Mouse (Mus musculus) forebrain, embryonic 13.5 days (tissue): ENCODE results near the gene Ccdc71. TPM values are rescaled to one million over a fixed set of nuclear protein-coding genes. Genes with fewer than 3 reads are reported as not detected.

Experiments used
- ATAC-seq: fragments of 200-750 bp; cut with Nextera tagmentation; 2 replicates; pipeline ENCODE4 v1.8.0; 2017
- H3K27ac ChIP-seq: fragments of 300-500 bp; sonication (generic); 2 replicates; pipeline ENCODE4 v1.5.1; 2015; ENCODE audit warnings: inconsistent platforms, mild to moderate bottlenecking, moderate library complexity
- H3K27me3 ChIP-seq: fragments of 300-500 bp; sonication (generic); 2 replicates; pipeline ENCODE4 v1.6.1; 2015; ENCODE audit warnings: mild to moderate bottlenecking, inconsistent platforms
- H3K36me3 ChIP-seq: fragments of 300-500 bp; sonication (generic); 2 replicates; pipeline ENCODE4 v1.6.1; 2015; ENCODE audit warnings: mild to moderate bottlenecking, inconsistent platforms; ENCODE audit not compliant: poor library complexity, severe bottlenecking
- H3K4me1 ChIP-seq: fragments of 300-500 bp; sonication (generic); 2 replicates; pipeline ENCODE4 v1.6.1; 2015; ENCODE audit warnings: inconsistent platforms
- H3K4me2 ChIP-seq: fragments of 300-500 bp; sonication (generic); 2 replicates; pipeline ENCODE4 v1.6.1; 2015; ENCODE audit warnings: inconsistent platforms, mild to moderate bottlenecking, moderate library complexity
- H3K4me3 ChIP-seq: fragments of 300-500 bp; sonication (generic); 2 replicates; pipeline ENCODE4 v1.5.1; 2015; ENCODE audit warnings: mild to moderate bottlenecking, inconsistent platforms
- H3K9ac ChIP-seq: fragments of 300-500 bp; sonication (generic); 2 replicates; pipeline ENCODE4 v1.6.1; 2015; ENCODE audit warnings: mild to moderate bottlenecking, inconsistent platforms
- H3K9me3 ChIP-seq: fragments of 300-500 bp; sonication (generic); replicated peaks from 2 replicates; pipeline ENCODE4 v1.6.1; 2016; ENCODE audit warnings: inconsistent platforms
- WGBS: fragments of 180-500 bp; shearing (Covaris S2); methylation state at CpG from one replicate; pipeline ENCODE4 v1.1.7; 2015; 5-methylcytosine and 5-hydroxymethylcytosine counted together
- polyA plus RNA-seq: library from polyadenylated mRNA; unstranded; fragments of >200 nt; fragmentation: Nextera tagmentation; extraction: Ambion mirVana; gene quantifications from 2 replicates; pipeline ENCODE4 v1.2.1, GENCODE M21; 2015

The Ccdc71 gene
- polyA plus RNA-seq, 1 experiment from 2014 or later: 50.1 TPM

- peaks cover 36% of the 10 kb centered on the region; the same call in 1 of the 2 replicates for H3K36me3 ChIP-seq
Observed at GRCm38 (mm10) chr9:108481520-108482210, 21.3 kb downstream of the Ccdc71 start.

GRCm38 (mm10) chr9:108483051-108483790 is 22.9 kb downstream of the Ccdc71 start:
- H3K36me3 ChIP-seq: peaks cover 51% of the 10 kb centered on the region
- no peak overlapping the region for H3K9ac ChIP-seq
- H3K4me1 ChIP-seq: peaks cover 25% of the 10 kb centered on the region
- H3K4me2 ChIP-seq: no peak overlapping the region
- no peaks in the 10 kb centered on the region for H3K27me3 ChIP-seq
- WGBS: 96% methylated on average over 18 of the region's 18 CpGs
- no peak overlapping the region for H3K4me3 ChIP-seq
- H3K27ac ChIP-seq: no peak overlapping the region
- H3K9me3 ChIP-seq: no peaks in the 10 kb centered on the region
- ATAC-seq: no peak

More at GRCm38 (mm10) chr9:108481520-108482210, 21.3 kb downstream of the Ccdc71 start:
- no peaks in the 10 kb centered on the region for H3K9me3 ChIP-seq
- H3K27me3 ChIP-seq: no peaks in the 10 kb centered on the region
- H3K4me3 ChIP-seq: no peak overlapping the region
- 92% methylated on average over 19 of the region's 19 CpGs for WGBS
- no peak overlapping the region for H3K27ac ChIP-seq
- H3K4me1 ChIP-seq: peaks cover 25% of the 10 kb centered on the region
- ATAC-seq: no peak
- H3K4me2 ChIP-seq: no peak overlapping the region
- peak overlapping the region; percentile 19; the same call in 1 of the 2 replicates for H3K9ac ChIP-seq

GRCm38 (mm10) chr9:108484021-108484420 is 23.7 kb downstream of the Ccdc71 start:
- Histone ChIP-seq H3K36me3 (peaks cover 58% of the 10 kb centered on the region), H3K9me3 (no peaks in the 10 kb centered on the region), H3K4me3 (no peak overlapping the region), H3K4me1 (peaks cover 19% of the 10 kb centered on the region), H3K4me2 (no peak overlapping the region), H3K9ac (no peak overlapping the region), H3K27ac (no peak overlapping the region; the same call in 1 of the 2 replicates), H3K27me3 (no peaks in the 10 kb centered on the region)
- ATAC-seq: no peak
- WGBS: 93% methylated on average over 15 of the region's 15 CpGs

GRCm38 (mm10) chr9:108485301-108485875 is 25.1 kb downstream of the Ccdc71 start:
- H3K27me3 ChIP-seq: no peaks in the 10 kb centered on the region
- no peak overlapping the region for H3K4me3 ChIP-seq
- H3K27ac ChIP-seq: no peak overlapping the region
- 93% methylated on average over 19 of the region's 19 CpGs for WGBS
- H3K36me3 ChIP-seq: peaks cover 60% of the 10 kb centered on the region
- H3K9ac ChIP-seq: no peak overlapping the region
- H3K9me3 ChIP-seq: no peaks in the 10 kb centered on the region
- peaks cover 14% of the 10 kb centered on the region for H3K4me1 ChIP-seq
- no peak overlapping the region for H3K4me2 ChIP-seq
- ATAC-seq: no peak

- Histone ChIP-seq H3K9me3 (no peaks in the 10 kb centered on the region), H3K27ac (no peak overlapping the region), H3K27me3 (no peaks in the 10 kb centered on the region), H3K4me1 (peaks cover 17% of the 10 kb centered on the region), H3K4me3 (no peak overlapping the region), H3K4me2 (no peak overlapping the region), H3K9ac (no peak overlapping the region), H3K36me3 (peaks cover 63% of the 10 kb centered on the region)
- 95% methylated on average over 8 of the region's 8 CpGs for WGBS
- no peak for ATAC-seq
Observed at GRCm38 (mm10) chr9:108486973-108487530, 26.7 kb downstream of the Ccdc71 start.

GRCm38 (mm10) chr9:108488403-108488802 is 28.1 kb downstream of the Ccdc71 start:
- Histone ChIP-seq H3K4me3 (no peak overlapping the region), H3K36me3 (peaks cover 69% of the 10 kb centered on the region), H3K4me2 (no peak overlapping the region), H3K27ac (no peak overlapping the region), H3K9ac (no peak overlapping the region), H3K27me3 (no peaks in the 10 kb centered on the region), H3K4me1 (peaks cover 25% of the 10 kb centered on the region), H3K9me3 (no peaks in the 10 kb centered on the region)
- ATAC-seq: no peak
- WGBS: 92% methylated on average over 17 of the region's 17 CpGs

GRCm38 (mm10) chr9:108489215-108489614 is 28.9 kb downstream of the Ccdc71 start:
- Histone ChIP-seq H3K4me1 (peaks cover 25% of the 10 kb centered on the region), H3K27ac (peak overlapping the region; percentile 97; the same call in 1 of the 2 replicates), H3K27me3 (no peaks in the 10 kb centered on the region), H3K36me3 (peaks cover 69% of the 10 kb centered on the region), H3K9me3 (no peaks in the 10 kb centered on the region), H3K4me3 (no peak overlapping the region), H3K4me2 (no peak overlapping the region), H3K9ac (no peak overlapping the region)
- no peak for ATAC-seq
- WGBS: 96% methylated on average over 20 of the region's 20 CpGs

- H3K4me1 ChIP-seq: peaks cover 25% of the 10 kb centered on the region
- peak overlapping the region; percentile 89 for H3K9ac ChIP-seq
- peak overlapping the region; percentile 97 for H3K27ac ChIP-seq
- ATAC-seq: peak; percentile 20; the same call in 1 of the 2 replicates
- peaks cover 71% of the 10 kb centered on the region for H3K36me3 ChIP-seq
- H3K4me2 ChIP-seq: peak overlapping the region; percentile 95
- no peaks in the 10 kb centered on the region for H3K27me3 ChIP-seq
- H3K4me3 ChIP-seq: peak overlapping the region; percentile 84
- H3K9me3 ChIP-seq: no peaks in the 10 kb centered on the region
- 64% methylated on average over 26 of the region's 26 CpGs for WGBS
Observed at GRCm38 (mm10) chr9:108489702-108490558, 29.6 kb downstream of the Ccdc71 start.

- Histone ChIP-seq H3K4me3 (peak within 1 kb of the TSS; percentile 84), H3K27me3 (no peaks in the 10 kb centered on the region), H3K27ac (peak within 1 kb of the TSS; percentile 97), H3K9me3 (no peaks in the 10 kb centered on the region), H3K9ac (peak within 1 kb of the TSS; percentile 89), H3K4me2 (peak within 1 kb of the TSS; percentile 95), H3K36me3 (peaks cover 73% of the 10 kb centered on the region), H3K4me1 (peaks cover 25% of the 10 kb centered on the region)
- peak; percentile 97 for ATAC-seq
- under 1% methylated on average over 69 of the region's 69 CpGs for WGBS
Observed at GRCm38 (mm10) chr9:108490559-108491285, 30.4 kb downstream of the Ccdc71 start, which contains the start of gene Usp19. Usp19 (plus strand) TSS chr9:108490602.

- no peak; the same call in 1 of the 2 replicates for ATAC-seq
- Histone ChIP-seq H3K9me3 (no peaks in the 10 kb centered on the region), H3K27ac (peak overlapping the region; percentile 97), H3K4me3 (peak overlapping the region; percentile 84), H3K27me3 (no peaks in the 10 kb centered on the region), H3K4me1 (peaks cover 25% of the 10 kb centered on the region), H3K9ac (peak overlapping the region; percentile 89), H3K36me3 (peaks cover 73% of the 10 kb centered on the region), H3K4me2 (peak overlapping the region; percentile 95)
- WGBS: 13% methylated on average over 12 of the region's 12 CpGs
Observed at GRCm38 (mm10) chr9:108491286-108491580, 30.9 kb downstream of the Ccdc71 start.
